Mouse (Mus musculus) embryonic facial prominence, embryonic 14.5 days (tissue): ENCODE data around the gene Phactr2. TPM values are rescaled to one million over a fixed set of nuclear protein-coding genes. Genes with fewer than 3 reads are reported as not detected.
A peak's percentile ranks its signal among the peaks of the same experiment; 100 is the strongest.

Source experiments
- ATAC-seq: fragments of 200-750 bp; cut with Nextera tagmentation; 2 replicates; pipeline ENCODE4 v1.8.0; 2017; ENCODE audit warnings: low read depth, moderate number of reproducible peaks, moderate TSS enrichment
- DNase-seq: peaks from one replicate; pipeline ENCODE4 v3.0.0-alpha.2; 2015; ENCODE audit warnings: low spot score
- H3K27ac ChIP-seq: fragments of 300-500 bp; sonication (generic); replicated peaks from 2 replicates; pipeline ENCODE4 v1.5.1; 2014; ENCODE audit warnings: low read depth, mild to moderate bottlenecking, low read length, moderate library complexity
- H3K27me3 ChIP-seq: fragments of 300-500 bp; sonication (generic); replicated peaks from 2 replicates; pipeline ENCODE4 v1.6.1; 2014; ENCODE audit warnings: low read length; ENCODE audit not compliant: control insufficient read depth, insufficient read depth
- H3K36me3 ChIP-seq: fragments of 300-500 bp; sonication (generic); 2 replicates; pipeline ENCODE4 v1.6.1; 2014; ENCODE audit warnings: low read length, mixed read lengths; ENCODE audit not compliant: control insufficient read depth, insufficient read depth
- H3K4me1 ChIP-seq: fragments of 300-500 bp; sonication (generic); 2 replicates; pipeline ENCODE4 v1.6.1; 2014; ENCODE audit warnings: antibody characterized with exemption, low read length; ENCODE audit not compliant: control insufficient read depth, insufficient read depth
- H3K4me2 ChIP-seq: fragments of 300-500 bp; sonication (generic); 2 replicates; pipeline ENCODE4 v1.6.1; 2014; ENCODE audit warnings: low read depth, mild to moderate bottlenecking, low read length, moderate library complexity, mixed read lengths
- H3K4me3 ChIP-seq: fragments of 300-500 bp; sonication (generic); 2 replicates; pipeline ENCODE4 v1.5.1; 2014; ENCODE audit warnings: low read depth, mild to moderate bottlenecking, low read length
- H3K9ac ChIP-seq: fragments of 300-500 bp; sonication (generic); 2 replicates; pipeline ENCODE4 v1.6.1; 2014; ENCODE audit warnings: low read depth, mild to moderate bottlenecking, low read length, moderate library complexity, mixed read lengths
- H3K9me3 ChIP-seq: fragments of 300-500 bp; sonication (generic); 2 replicates; pipeline ENCODE4 v1.6.1; 2016; ENCODE audit warnings: low read length; ENCODE audit not compliant: control insufficient read depth
- WGBS: fragments of 180-500 bp; shearing (Covaris S2); extraction: QIAGEN DNeasy Blood & Tissue Kit; methylation state at CpG from one replicate; pipeline ENCODE4 v1.1.7; 2014; 5-methylcytosine and 5-hydroxymethylcytosine counted together
- polyA plus RNA-seq: library from polyadenylated mRNA; unstranded; fragments of >200 nt; fragmentation: Nextera tagmentation; extraction: Ambion mirVana; gene quantifications from 2 replicates; pipeline ENCODE4 v1.2.1, GENCODE M21; 2014

Phactr2 gene
- polyA plus RNA-seq, 1 experiment from 2014 or later, result 37.8 TPM

DNA sequence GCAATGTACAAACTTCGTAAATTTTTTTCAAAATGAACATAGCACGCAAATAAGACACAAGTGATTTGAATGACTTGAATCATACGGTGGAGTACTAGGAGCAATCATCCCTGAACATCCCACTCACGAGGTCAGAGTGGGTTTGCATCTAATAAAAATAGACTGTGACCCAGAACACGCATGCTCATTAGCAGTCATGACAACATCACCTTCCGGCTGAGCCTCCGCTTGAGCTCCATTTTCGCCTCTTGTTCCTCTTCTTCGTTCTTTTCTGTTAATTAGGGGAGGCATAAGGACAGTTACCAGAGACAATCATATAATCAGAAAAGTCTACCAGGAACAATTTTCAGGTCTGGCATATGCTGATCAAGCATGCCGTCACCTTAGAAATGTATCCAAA lies 240.3 kb downstream of the Phactr2 start:
- Histone ChIP-seq H3K9me3 (no peaks in the 10 kb centered on the region), H3K4me2 (no peak overlapping the region), H3K27ac (peak overlapping the region; percentile 63), H3K27me3 (no peaks in the 10 kb centered on the region), H3K36me3 (peaks cover 26% of the 10 kb centered on the region; the same call in 1 of the 2 replicates), H3K4me1 (no peaks in the 10 kb centered on the region; the same call in 1 of the 2 replicates), H3K4me3 (no peak overlapping the region), H3K9ac (no peak overlapping the region)
- ATAC-seq (no peak), DNase-seq (no peak)
- WGBS, result 85% methylated on average over 10 of the region's 10 CpGs

DNA sequence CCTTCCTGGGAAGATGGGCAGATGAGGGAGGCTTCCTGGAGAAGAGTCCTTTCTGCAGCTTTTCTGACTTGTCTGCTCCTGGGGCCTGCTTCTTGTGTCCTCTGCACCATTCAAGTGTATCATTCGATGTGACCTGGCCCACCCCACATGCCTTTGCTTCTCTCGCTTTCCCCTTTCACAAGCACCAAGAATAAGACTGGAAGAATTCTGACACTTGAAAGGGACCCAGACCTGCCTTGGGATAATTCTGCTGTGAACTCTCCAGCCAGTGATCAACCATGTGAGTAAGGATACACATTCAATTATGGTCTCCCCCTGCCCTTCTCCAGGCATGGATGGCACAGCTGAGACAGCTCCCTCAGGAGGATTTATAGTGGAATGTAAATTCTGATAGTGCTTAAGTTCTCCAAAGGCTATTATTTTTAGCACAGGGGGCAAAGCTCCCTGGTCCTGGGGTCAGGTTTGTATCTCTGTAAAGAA lies 241.0 kb downstream of the Phactr2 start:
- no peak overlapping the region for H3K4me3 ChIP-seq
- H3K4me2 ChIP-seq, result no peak overlapping the region
- 75% methylated on average over 2 of the region's 2 CpGs for WGBS
- H3K36me3 ChIP-seq, result peaks cover 29% of the 10 kb centered on the region
- DNase-seq (no peak), ATAC-seq (no peak)
- H3K9me3 ChIP-seq, result no peaks in the 10 kb centered on the region
- H3K27ac ChIP-seq, result no peak overlapping the region
- H3K27me3 ChIP-seq, result no peaks in the 10 kb centered on the region
- no peaks in the 10 kb centered on the region; the same call in 1 of the 2 replicates for H3K4me1 ChIP-seq
- H3K9ac ChIP-seq, result no peak overlapping the region

DNA sequence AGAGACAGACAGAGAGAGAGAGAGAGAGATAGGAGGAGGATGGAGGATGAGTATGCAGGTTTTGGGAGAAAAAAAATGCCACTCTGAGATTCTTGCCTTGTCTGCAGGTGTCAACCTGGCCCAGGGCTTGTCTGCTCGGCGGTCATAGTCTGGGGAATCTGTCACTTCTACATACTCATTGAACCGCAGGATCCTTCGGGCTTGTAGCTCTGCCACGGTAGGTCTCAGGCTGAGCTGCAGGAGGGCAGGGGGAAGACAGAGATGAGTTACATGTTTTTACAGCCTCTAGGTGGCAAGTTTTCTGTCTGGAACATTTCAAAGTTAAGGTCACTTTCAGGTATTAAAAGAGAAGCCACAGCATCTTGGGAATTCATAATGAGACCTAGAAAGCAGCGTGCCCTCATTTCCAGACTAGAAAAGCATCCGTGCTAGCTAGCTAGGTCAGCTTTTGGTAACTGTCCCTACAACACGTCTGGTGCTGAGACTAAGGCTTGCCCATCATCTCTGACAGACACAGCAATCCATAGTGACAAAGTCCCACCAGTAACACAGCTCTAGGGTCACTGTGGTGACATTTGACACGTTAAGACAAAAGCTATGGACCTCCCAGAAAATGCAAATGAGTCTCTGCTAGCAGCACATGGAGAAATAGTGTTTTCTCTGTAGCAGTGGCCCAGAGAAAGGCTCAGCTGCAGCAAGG lies 241.6 kb downstream of the Phactr2 start:
- no peak for DNase-seq

DNA sequence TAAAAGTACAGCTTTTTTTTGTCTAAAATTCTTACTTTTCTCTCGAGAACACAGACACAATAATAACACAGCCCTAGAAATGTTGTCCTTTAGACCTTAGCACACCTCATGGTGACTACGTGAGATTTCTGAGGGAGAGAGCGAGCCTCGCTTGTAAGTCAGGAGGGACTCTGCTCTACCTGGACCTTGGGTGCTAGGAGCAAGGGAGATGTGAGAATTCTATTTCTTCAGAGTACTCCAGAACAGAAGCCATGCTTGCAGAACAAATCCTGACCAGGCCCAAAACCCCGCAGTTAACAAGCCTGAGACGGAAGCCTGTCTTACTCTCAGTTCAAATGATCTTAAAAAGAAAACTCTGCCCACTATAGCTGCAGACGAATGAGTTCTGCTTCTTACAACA lies 243.5 kb downstream of the Phactr2 start:
- DNase-seq, result no peak
- no peak overlapping the region for H3K27ac ChIP-seq
- no peak overlapping the region for H3K4me2 ChIP-seq
- H3K4me1 ChIP-seq, result no peaks in the 10 kb centered on the region; the same call in 1 of the 2 replicates
- peaks cover 29% of the 10 kb centered on the region for H3K36me3 ChIP-seq
- no peak overlapping the region for H3K4me3 ChIP-seq
- no peaks in the 10 kb centered on the region for H3K9me3 ChIP-seq
- 89% methylated on average over 7 of the region's 7 CpGs for WGBS
- H3K9ac ChIP-seq, result no peak overlapping the region
- ATAC-seq, result no peak
- H3K27me3 ChIP-seq, result no peaks in the 10 kb centered on the region

More for the DNA sequence above, 241.6 kb downstream of the Phactr2 start:
- peaks cover 30% of the 10 kb centered on the region for H3K36me3 ChIP-seq
- H3K9me3 ChIP-seq, result no peaks in the 10 kb centered on the region
- H3K4me1 ChIP-seq, result no peaks in the 10 kb centered on the region; the same call in 1 of the 2 replicates
- no peaks in the 10 kb centered on the region for H3K27me3 ChIP-seq
- 60% methylated on average over 9 of the region's 9 CpGs for WGBS
- no peak overlapping the region for H3K4me2 ChIP-seq
- no peak for ATAC-seq
- H3K9ac ChIP-seq, result no peak overlapping the region
- no peak overlapping the region for H3K4me3 ChIP-seq
- H3K27ac ChIP-seq, result no peak overlapping the region

DNA sequence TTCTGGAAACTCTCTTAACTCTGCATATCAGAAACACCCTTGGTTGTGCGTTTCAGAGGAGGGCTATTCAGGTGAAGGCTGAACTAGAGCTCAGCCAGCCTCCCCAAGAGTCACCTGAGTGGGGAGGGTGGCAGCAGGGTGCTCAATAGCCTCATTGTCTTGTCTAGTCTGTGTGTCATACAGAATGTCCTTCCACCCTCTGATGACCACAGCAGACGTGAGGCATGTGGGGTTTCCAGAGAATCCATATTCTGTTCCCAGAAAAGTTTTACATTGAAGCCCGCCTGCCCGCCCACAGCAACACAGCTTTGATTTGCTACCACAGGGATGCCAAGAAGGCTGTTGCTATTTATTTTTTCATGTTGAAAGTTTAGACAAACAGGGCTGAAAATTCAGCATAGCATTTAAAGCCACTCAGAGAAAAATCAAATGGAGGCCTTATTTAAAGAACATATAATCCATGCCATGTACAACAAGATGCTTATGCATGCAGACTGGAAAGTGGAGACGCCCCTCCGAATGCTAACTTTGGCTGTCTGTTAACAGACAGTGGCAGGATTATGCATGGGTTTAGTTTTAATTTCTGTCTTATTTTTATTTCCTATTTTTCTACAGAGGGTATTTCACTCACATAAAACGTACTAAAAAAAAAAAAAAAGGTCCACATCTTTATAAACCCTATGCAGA lies 248.7 kb downstream of the Phactr2 start:
- ATAC-seq (peak; percentile 50), DNase-seq (peak; percentile 61)
- Histone ChIP-seq H3K4me3 (no peak overlapping the region), H3K4me2 (no peak overlapping the region), H3K36me3 (peaks cover 28% of the 10 kb centered on the region), H3K9ac (no peak overlapping the region), H3K9me3 (no peaks in the 10 kb centered on the region), H3K4me1 (no peaks in the 10 kb centered on the region), H3K27me3 (no peaks in the 10 kb centered on the region), H3K27ac (peak overlapping the region; percentile 83)
- WGBS, result 71% methylated on average over 7 of the region's 7 CpGs

DNA sequence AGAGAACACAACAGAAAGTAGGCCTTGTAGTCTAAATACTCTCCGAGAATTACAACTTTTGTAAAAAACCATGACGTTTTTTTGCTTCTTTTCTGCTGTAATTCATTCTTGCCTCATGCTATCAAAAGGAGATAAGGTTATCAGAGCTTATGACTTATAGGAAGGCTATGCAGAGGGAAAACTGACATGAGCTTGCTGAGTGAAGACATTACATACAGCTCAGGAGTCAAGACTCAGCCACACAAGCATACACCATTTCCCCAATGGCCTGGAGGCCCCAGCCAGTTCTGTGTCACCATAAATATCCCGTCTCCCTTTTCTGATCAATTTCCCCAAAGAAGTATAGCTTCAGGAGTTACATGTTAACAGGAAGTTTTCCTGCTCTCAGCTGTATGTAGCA lies 252.1 kb downstream of the Phactr2 start:
- no peaks in the 10 kb centered on the region for H3K27me3 ChIP-seq
- no peak overlapping the region for H3K4me2 ChIP-seq
- H3K4me3 ChIP-seq, result no peak overlapping the region
- no peak overlapping the region for H3K9ac ChIP-seq
- ATAC-seq, result no peak
- no peaks in the 10 kb centered on the region for H3K9me3 ChIP-seq
- peaks cover 12% of the 10 kb centered on the region; the same call in 1 of the 2 replicates for H3K36me3 ChIP-seq
- H3K4me1 ChIP-seq, result no peaks in the 10 kb centered on the region
- no peak overlapping the region for H3K27ac ChIP-seq
- DNase-seq, result no peak
- WGBS, result 85% methylated on average over 3 of the region's 3 CpGs

DNA sequence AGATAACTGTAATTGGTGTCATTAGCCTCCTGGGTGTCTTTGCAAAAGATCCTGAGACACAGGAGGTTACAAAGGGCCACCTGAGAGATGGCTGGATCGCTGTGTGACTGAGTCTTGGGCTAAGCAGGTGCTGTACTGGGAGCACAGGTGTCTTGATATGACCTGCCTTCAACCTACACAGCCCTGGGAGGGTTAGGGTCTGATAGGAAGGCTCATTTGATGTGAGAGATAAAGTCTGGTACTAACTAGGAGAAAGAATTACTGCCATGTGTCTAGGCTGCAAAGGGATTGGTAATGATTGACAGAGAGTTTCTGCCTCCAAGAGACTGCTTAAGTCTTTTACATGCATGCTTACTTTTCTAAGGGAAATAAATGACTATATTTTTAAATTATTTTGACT lies 254.2 kb downstream of the Phactr2 start:
- H3K27ac ChIP-seq, result no peak overlapping the region
- H3K9ac ChIP-seq, result no peak overlapping the region
- 60% methylated on average over 1 of the region's 1 CpGs for WGBS
- no peak for DNase-seq
- H3K4me3 ChIP-seq, result no peak overlapping the region
- no peaks in the 10 kb centered on the region for H3K9me3 ChIP-seq
- no peaks in the 10 kb centered on the region for H3K27me3 ChIP-seq
- H3K4me1 ChIP-seq, result no peaks in the 10 kb centered on the region
- no peak for ATAC-seq
- H3K4me2 ChIP-seq, result no peak overlapping the region
- peaks cover 12% of the 10 kb centered on the region; the same call in 1 of the 2 replicates for H3K36me3 ChIP-seq

DNA sequence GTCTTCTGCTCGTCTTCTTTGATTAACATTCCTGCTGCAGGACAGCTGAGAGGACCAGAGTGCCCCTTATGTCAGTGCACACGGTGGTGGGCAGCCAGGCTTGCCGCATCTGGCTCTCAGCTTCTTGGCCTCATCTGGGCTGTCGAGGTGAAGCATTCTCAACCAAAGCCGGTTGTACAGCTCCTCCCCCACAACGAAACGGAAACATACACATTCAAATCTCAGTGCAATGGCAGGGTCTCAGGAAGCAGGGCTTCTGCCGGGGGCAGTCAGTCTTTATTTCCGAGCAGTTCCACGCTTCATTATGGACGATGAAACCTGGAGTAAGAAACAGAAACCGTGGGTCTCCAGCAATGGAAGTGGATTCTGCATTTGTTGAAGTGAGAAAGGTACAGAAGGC lies 260.3 kb downstream of the Phactr2 start:
- Histone ChIP-seq H3K4me3 (no peak overlapping the region), H3K27ac (peak overlapping the region; percentile 53; the same call in 1 of the 2 replicates), H3K36me3 (no peaks in the 10 kb centered on the region; the same call in 1 of the 2 replicates), H3K4me2 (no peak overlapping the region), H3K4me1 (peaks cover 2% of the 10 kb centered on the region; the same call in 1 of the 2 replicates), H3K9ac (no peak overlapping the region), H3K27me3 (no peaks in the 10 kb centered on the region), H3K9me3 (no peaks in the 10 kb centered on the region)
- no peak for DNase-seq
- ATAC-seq, result no peak
- 70% methylated on average over 12 of the region's 12 CpGs for WGBS
